Mouse (Mus musculus): ENCODE data around the gene Ralgds.

DNA sequence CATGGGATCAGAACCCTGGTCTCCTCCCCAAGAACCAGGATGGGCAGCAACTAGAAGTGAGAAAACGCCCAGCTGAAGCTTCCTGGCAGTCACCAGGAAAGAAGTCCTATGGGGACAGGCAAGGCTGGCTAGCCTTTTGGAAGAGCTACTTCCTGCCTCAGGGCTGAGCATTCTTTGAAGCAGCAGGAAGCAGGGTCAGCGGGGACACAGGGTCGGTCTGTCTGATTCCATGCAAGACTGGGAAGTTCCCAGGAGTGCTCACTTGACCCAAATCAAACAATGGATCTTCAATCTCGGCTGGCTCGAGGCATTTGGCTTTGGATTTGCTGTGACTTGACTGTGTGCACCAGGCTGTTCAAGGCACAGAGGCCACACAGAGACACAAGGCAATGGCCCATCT is 53.6 kb downstream of the Ralgds start:
- TF ChIP-seq MYOD1 (IDR thresholded peaks at IDR 0.05; ENCODE audit: control insufficient read depth in 1 of 3, insufficient read length in 2 of 3, low read depth in 2 of 3) (no peak), POLR2A (IDR thresholded peaks at IDR 0.05; ENCODE audit: insufficient read length, low read depth) (no peak), POLR2AphosphoS2 (IDR thresholded peaks at IDR 0.05; ENCODE audit: insufficient read length, low read depth) (no peak), MYOG (IDR thresholded peaks at IDR 0.05; ENCODE audit: control insufficient read depth in 1 of 3, insufficient read depth in 1 of 3, insufficient read length in 2 of 3, low read depth in 2 of 3) (no peak)

Data from myocyte (in vitro differentiated cells).